Mouse (Mus musculus) brain, embryonic 14.5 days (tissue): ENCODE measurements around the gene Klhl3.

ENCODE experiments used
- CTCF ChIP-seq: fragments of 200-500 bp; IDR thresholded peaks from 2 replicates; pipeline ENCODE4 v1.5.1; 2012; ENCODE audit warnings: inconsistent platforms, mild to moderate bottlenecking, moderate library complexity, borderline replicate concordance; ENCODE audit not compliant: insufficient read depth, insufficient read length; ENCODE audit errors: extremely low read depth
- POLR2A ChIP-seq: fragments of 200-500 bp; IDR thresholded peaks from 2 replicates; pipeline ENCODE4 v1.6.1; 2012; ENCODE audit warnings: mild to moderate bottlenecking, inconsistent platforms, borderline replicate concordance; ENCODE audit not compliant: poor library complexity, insufficient read depth, insufficient read length, severe bottlenecking; ENCODE audit errors: extremely low read depth

GRCm38 (mm10) chr13:58083521-58083920, 29.9 kb downstream of the Klhl3 start:
- TF ChIP-seq POLR2A (no peak), CTCF (no peak)
